Mouse (Mus musculus) spleen, adult 2 months (tissue): ENCODE measurements at regions not wholly inside any gene's neighbourhood (a gene's known extent, or its start where the extent isn't known, plus 50 kb on each side); places are given as distances from the start of the nearest gene placed in this dataset.

ENCODE experiments used
- CTCF ChIP-seq: fragments of 200-500 bp; IDR thresholded peaks from 2 replicates; pipeline ENCODE4 v1.5.1; 2011; ENCODE audit warnings: mild to moderate bottlenecking, inconsistent platforms; ENCODE audit not compliant: insufficient read depth, insufficient read length, insufficient replicate concordance; ENCODE audit errors: extremely low read depth
- POLR2A ChIP-seq: fragments of 200-500 bp; IDR thresholded peaks from 2 replicates; pipeline ENCODE4 v1.6.1; 2011; ENCODE audit warnings: low read depth, low read length, inconsistent platforms

GRCm38 (mm10) chr2:115529878-115530277 lies 51.6 kb upstream of the BC052040 start:
- TF ChIP-seq CTCF (no peak), POLR2A (no peak)
